Mouse (Mus musculus): ENCODE measurements around the gene Rgs9bp.

The Rgs9bp gene

DNA sequence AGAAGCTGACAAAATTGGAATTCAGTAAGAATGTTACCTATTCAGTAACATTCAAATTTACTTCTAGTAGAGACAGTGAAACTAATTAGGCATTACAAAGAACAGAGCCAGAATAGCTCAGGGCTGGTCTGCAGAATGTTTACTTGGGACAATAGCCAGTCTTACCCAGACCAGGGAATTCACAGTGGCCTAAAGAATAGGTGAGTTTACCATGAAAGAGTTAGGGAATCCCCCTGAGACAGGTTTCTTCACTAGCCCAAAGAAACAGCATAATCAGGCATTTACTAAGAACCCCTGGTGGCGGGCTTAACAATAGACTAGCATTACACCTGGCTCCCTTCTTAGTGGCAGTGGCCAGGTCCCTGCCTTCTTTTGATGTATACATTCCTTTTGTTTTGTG lies 54.8 kb downstream of the Rgs9bp start:
- peak; percentile 59 for DNase-seq (ENCODE audit: low read depth, low spot score)

- no peak for DNase-seq (ENCODE audit: low read depth, low spot score)
Measured at GRCm38 (mm10) chr7:35530026-35530425, 55.4 kb downstream of the Rgs9bp start.

All from WW6 (cell line).